Mouse (Mus musculus) lung, embryonic 16.5 days (tissue): ENCODE measurements around the gene Adgb. TPM values are rescaled to one million over a fixed set of nuclear protein-coding genes. Genes with fewer than 3 reads are reported as not detected.

ENCODE experiments used
- ATAC-seq: fragments of 200-750 bp; cut with Nextera tagmentation; 2 replicates; pipeline ENCODE4 v1.8.0; 2017; ENCODE audit warnings: low read depth, mild to moderate bottlenecking, moderate library complexity
- H3K27ac ChIP-seq: fragments of 300-500 bp; sonication (generic); 2 replicates; pipeline ENCODE4 v1.5.1; 2014; ENCODE audit warnings: mild to moderate bottlenecking, control low read depth, low read length
- H3K27me3 ChIP-seq: fragments of 300-500 bp; sonication (generic); 2 replicates; pipeline ENCODE4 v1.6.1; 2014; ENCODE audit warnings: low read depth, low read length, mixed read lengths; ENCODE audit not compliant: control insufficient read depth, insufficient read depth
- H3K36me3 ChIP-seq: fragments of 300-500 bp; sonication (generic); 2 replicates; pipeline ENCODE4 v1.6.1; 2014; ENCODE audit warnings: low read length; ENCODE audit not compliant: control insufficient read depth, insufficient read depth
- H3K4me1 ChIP-seq: fragments of 300-500 bp; sonication (generic); replicated peaks from 2 replicates; pipeline ENCODE4 v1.6.1; 2014; ENCODE audit warnings: low read length, mixed read lengths; ENCODE audit not compliant: control insufficient read depth, insufficient read depth
- H3K4me2 ChIP-seq: fragments of 300-500 bp; sonication (generic); 2 replicates; pipeline ENCODE4 v1.6.1; 2014; ENCODE audit warnings: low read depth, low read length, control low read depth
- H3K4me3 ChIP-seq: fragments of 300-500 bp; sonication (generic); 2 replicates; pipeline ENCODE4 v1.5.1; 2014; ENCODE audit warnings: mild to moderate bottlenecking, low read length, control low read depth
- H3K9ac ChIP-seq: fragments of 300-500 bp; sonication (generic); 2 replicates; pipeline ENCODE4 v1.6.1; 2014; ENCODE audit warnings: low read length, control low read depth
- H3K9me3 ChIP-seq: fragments of 300-500 bp; sonication (generic); 2 replicates; pipeline ENCODE4 v1.6.1; 2016; ENCODE audit warnings: low read length; ENCODE audit not compliant: control insufficient read depth
- WGBS: fragments of 180-500 bp; shearing (Covaris S2); extraction: QIAGEN DNeasy Blood & Tissue Kit; methylation state at CpG from one replicate; pipeline ENCODE4 v1.1.7; 2014; 5-methylcytosine and 5-hydroxymethylcytosine counted together
- polyA plus RNA-seq: library from polyadenylated mRNA; unstranded; fragments of >200 nt; fragmentation: Nextera tagmentation; extraction: Ambion mirVana; gene quantifications from 2 replicates; pipeline ENCODE4 v1.2.1, GENCODE M21; 2015

Adgb gene
- polyA plus RNA-seq, 1 experiment from 2014 or later: 1.1 TPM

DNA sequence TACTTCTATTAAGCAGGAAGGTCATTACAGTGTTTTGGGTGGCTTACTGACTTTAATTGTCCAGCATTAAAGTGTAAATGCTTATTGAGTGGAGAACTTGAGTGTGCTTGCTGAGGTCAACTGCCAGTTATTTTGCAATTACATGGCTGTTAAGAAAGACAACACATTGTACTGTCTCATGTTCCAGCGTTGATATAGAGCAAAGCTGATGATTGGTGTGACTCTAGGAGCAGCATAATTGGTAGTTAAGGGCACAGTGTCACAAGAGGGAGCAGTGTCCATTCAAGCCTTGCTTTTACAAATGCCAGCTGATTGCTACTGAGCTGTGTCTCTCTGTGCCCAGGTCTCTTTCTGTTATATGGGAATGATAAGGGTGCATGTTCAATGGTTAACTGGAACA is 97.5 kb downstream of the Adgb start:
- no peak overlapping the region for H3K4me3 ChIP-seq
- no peaks in the 10 kb centered on the region for H3K27me3 ChIP-seq
- 47% methylated on average over 1 of the region's 1 CpGs for WGBS
- no peaks in the 10 kb centered on the region for H3K36me3 ChIP-seq
- ATAC-seq: no peak
- H3K9ac ChIP-seq: no peak overlapping the region
- H3K4me1 ChIP-seq: no peaks in the 10 kb centered on the region
- H3K4me2 ChIP-seq: no peak overlapping the region
- H3K27ac ChIP-seq: no peak overlapping the region
- no peaks in the 10 kb centered on the region for H3K9me3 ChIP-seq

DNA sequence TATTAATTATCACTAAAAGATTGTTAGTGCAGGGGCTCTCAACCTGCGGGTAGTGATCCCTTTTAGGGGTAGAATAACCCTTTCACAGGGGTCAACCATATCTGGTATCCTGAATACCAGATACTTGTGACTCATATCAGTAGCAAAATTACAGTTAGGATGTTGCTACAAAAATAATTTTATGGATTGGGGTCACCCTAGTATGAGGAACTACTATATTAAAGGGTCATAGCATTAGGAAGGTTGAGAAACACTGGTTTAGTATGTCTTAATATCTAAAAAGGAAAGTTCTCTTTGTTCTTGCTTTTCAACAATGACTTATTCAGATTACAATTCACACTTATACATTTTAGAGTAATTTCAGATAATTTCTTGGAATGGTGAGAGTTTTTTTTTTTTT is 108.1 kb downstream of the Adgb start:
- ATAC-seq: no peak
- H3K27ac ChIP-seq: no peak overlapping the region
- no peaks in the 10 kb centered on the region for H3K4me1 ChIP-seq
- no peaks in the 10 kb centered on the region for H3K36me3 ChIP-seq
- no peak overlapping the region for H3K4me2 ChIP-seq
- no peak overlapping the region for H3K9ac ChIP-seq
- WGBS: 47% methylated on average over 1 of the region's 1 CpGs
- H3K9me3 ChIP-seq: no peaks in the 10 kb centered on the region
- no peaks in the 10 kb centered on the region for H3K27me3 ChIP-seq
- H3K4me3 ChIP-seq: no peak overlapping the region

DNA sequence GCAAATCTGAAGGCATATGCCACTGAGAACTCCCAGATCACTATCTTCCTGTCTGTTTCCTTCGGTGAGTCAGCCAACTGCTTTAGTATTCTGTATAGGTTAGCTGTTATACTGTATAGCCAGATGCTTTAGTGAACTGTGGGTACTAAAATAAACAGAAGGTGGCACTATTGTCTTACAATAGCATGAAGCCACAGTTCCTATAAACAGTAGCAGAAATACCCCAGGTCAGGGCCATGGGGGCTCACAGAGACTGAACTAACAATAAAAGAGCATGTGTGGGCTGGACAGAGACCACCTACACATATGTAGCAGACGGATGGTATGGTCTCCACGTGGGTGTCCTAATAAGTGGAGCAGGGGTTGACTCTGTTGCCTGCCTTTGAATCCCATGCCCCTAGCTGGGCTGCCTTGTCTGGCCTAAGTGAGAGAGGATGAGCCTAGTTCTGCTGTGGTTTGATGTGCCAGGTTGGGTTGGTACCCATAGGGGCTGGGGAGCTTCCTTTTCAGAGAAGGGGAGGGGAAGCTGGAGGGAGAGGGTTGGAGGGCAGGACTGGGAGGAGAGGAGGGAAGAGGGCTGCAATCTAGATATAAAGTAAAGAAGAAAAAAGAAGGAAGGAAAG is 116.4 kb downstream of the Adgb start:
- peak; percentile 59; the same call in 1 of the 2 replicates for ATAC-seq
- WGBS: 11% methylated on average over 3 of the region's 3 CpGs

DNA sequence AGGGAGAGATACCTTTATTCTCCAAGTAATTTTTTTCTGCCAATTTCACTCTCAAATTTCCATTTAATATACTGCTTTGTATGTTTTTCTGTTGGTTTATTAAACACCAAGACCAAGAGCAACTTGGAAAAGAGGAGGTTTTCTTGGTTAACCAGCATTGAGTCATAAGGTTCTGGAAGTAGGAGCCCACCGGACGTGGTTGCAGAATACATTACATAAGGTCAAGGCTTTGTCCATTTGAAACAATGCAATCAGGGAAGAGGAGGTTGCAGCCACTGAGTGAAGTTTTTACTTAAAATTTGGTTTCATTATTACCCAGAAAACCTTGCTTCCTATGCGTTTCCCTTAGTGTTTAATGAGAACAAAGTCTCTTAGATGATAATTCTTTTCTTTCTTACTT is 119.9 kb downstream of the Adgb start:
- H3K36me3 ChIP-seq: no peaks in the 10 kb centered on the region
- no peak overlapping the region for H3K4me3 ChIP-seq
- no peak for ATAC-seq
- H3K4me2 ChIP-seq: no peak overlapping the region
- no peaks in the 10 kb centered on the region for H3K27me3 ChIP-seq
- no peak overlapping the region for H3K9ac ChIP-seq
- no peak overlapping the region for H3K27ac ChIP-seq
- H3K4me1 ChIP-seq: no peaks in the 10 kb centered on the region
- H3K9me3 ChIP-seq: no peaks in the 10 kb centered on the region
- WGBS: 81% methylated on average over 3 of the region's 3 CpGs

More for the DNA sequence above, 116.4 kb downstream of the Adgb start:
- H3K9ac ChIP-seq: no peak overlapping the region
- H3K27me3 ChIP-seq: no peaks in the 10 kb centered on the region
- H3K9me3 ChIP-seq: no peaks in the 10 kb centered on the region
- no peak overlapping the region for H3K27ac ChIP-seq
- H3K36me3 ChIP-seq: no peaks in the 10 kb centered on the region
- no peak overlapping the region for H3K4me2 ChIP-seq
- no peaks in the 10 kb centered on the region for H3K4me1 ChIP-seq
- no peak overlapping the region for H3K4me3 ChIP-seq

DNA sequence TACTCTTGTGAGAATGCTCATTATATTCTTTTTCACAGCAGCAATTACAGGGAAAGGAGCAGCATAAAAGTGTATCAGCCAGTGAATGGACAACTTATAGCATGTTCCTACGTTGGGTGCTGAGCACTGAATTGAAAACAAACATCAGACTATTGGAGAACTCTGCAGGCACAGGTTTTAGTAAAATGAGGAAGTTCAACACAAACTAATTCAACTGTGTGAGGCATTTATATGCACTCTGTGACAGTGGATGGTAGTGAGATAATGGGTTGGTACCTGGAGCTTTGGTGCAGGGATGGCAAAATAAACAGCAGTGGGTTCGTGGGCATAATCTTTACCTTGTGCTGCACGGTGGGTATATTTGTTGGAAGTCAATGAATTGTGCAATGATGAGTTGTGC is 121.6 kb downstream of the Adgb start:
- Histone ChIP-seq H3K9me3 (no peaks in the 10 kb centered on the region), H3K9ac (no peak overlapping the region), H3K4me1 (no peaks in the 10 kb centered on the region), H3K27me3 (no peaks in the 10 kb centered on the region), H3K36me3 (no peaks in the 10 kb centered on the region), H3K27ac (no peak overlapping the region), H3K4me2 (no peak overlapping the region), H3K4me3 (no peak overlapping the region)
- ATAC-seq: no peak
- 75% methylated on average over 3 of the region's 3 CpGs for WGBS

DNA sequence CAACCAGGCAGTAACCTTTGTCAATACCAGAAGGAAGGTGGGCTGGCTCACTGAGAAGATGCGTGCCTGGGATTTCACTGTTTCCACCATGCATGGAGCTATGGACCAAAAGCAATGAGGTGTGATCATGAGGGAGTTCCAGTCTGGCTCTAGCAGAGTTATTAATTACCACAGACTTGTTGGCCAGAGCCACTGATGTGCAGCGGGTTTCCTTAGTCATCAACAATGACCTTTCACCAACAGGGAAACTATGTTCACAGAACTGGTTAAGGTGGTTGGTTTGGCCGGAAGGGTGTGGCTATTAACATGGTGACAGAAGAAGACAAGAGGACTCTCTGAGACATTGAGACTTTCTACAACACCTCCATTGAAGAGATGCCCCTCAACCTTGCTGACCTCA is 128.2 kb downstream of the Adgb start:
- no peaks in the 10 kb centered on the region for H3K36me3 ChIP-seq
- H3K4me3 ChIP-seq: no peak overlapping the region
- no peaks in the 10 kb centered on the region for H3K4me1 ChIP-seq
- 78% methylated on average over 3 of the region's 3 CpGs for WGBS
- H3K27ac ChIP-seq: no peak overlapping the region
- H3K9me3 ChIP-seq: no peaks in the 10 kb centered on the region
- no peak overlapping the region for H3K4me2 ChIP-seq
- no peaks in the 10 kb centered on the region for H3K27me3 ChIP-seq
- no peak overlapping the region for H3K9ac ChIP-seq
- ATAC-seq: no peak

DNA sequence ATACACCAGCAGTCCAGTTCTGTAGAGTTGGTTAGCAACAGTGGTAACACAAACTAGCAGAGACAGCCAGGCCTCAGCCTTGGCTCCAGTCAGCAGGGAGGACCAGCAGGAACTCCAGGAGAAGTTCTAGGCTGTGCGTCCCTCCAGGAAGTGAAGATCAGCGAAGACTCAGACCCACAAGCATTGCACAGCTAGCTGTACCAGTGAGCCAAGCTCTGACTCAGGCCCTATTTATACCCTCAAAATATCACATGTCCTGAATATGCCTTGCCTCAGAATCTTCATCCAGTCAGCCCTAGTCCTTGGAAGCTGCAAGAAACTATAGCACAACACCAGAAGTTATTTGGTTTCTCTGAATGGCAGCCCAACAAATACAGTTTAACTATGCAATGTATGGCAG is 146.6 kb downstream of the Adgb start:
- Histone ChIP-seq H3K9ac (no peak overlapping the region), H3K4me1 (no peaks in the 10 kb centered on the region; the same call in 1 of the 2 replicates), H3K9me3 (no peaks in the 10 kb centered on the region), H3K27ac (no peak overlapping the region), H3K27me3 (no peaks in the 10 kb centered on the region; the same call in 1 of the 2 replicates), H3K4me3 (no peak overlapping the region), H3K36me3 (no peaks in the 10 kb centered on the region), H3K4me2 (no peak overlapping the region)
- 78% methylated on average over 2 of the region's 2 CpGs for WGBS
- no peak for ATAC-seq

DNA sequence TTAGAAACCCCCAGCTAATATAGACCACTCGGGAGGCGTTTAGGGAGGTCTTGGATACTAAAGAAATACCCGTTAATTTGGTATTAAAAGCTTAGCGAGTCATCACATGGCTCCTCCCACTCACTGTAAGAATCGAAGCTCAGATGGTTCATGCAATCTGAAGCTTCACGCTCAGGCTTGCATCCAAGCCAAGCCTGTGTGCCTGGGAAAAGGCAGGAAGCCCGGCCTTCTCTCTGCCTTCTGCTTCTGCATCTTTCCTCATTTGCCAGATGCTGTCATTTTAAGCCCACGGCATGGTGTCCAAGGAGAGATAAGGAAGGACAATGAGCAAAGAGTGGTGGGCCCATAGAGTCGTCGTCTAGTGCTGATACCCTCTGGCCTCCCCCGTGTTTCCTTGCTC is 149.2 kb downstream of the Adgb start:
- H3K4me1 ChIP-seq: no peaks in the 10 kb centered on the region; the same call in 1 of the 2 replicates
- H3K27me3 ChIP-seq: no peaks in the 10 kb centered on the region; the same call in 1 of the 2 replicates
- no peaks in the 10 kb centered on the region for H3K9me3 ChIP-seq
- no peak overlapping the region for H3K9ac ChIP-seq
- H3K4me3 ChIP-seq: no peak overlapping the region
- 61% methylated on average over 11 of the region's 11 CpGs for WGBS
- ATAC-seq: no peak
- H3K4me2 ChIP-seq: no peak overlapping the region
- no peak overlapping the region for H3K27ac ChIP-seq
- no peaks in the 10 kb centered on the region for H3K36me3 ChIP-seq

DNA sequence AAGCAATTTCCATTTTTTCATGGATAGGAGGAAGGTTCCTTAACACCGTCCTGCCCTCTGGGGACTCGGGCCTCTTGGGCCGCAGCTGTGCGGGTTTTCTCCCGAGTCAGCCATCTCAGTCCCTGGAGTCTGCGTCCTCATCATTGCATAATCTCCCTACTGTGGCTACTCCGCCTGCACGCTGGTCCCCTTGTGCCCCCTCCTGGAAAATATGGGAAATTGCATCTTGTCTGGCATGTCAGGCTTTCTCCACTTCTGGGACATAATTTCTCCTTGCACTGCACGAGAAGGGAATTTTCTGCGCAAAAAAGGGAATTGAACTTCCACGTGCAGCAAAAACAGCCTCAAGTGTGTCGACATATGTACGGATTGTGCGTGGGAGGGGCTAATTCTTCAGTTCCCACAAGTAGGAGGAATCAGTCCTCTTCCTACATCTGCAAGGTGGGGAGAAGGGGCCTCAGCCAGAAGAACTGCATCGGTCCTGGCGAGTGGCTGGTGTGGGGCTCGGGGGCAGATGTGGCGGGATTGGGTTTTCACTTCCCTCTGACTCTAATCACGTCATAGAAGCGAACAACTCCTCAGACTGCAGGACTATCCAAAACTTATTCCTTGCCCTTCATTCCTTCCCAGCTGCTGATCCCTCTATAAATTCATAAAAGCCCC is 150.9 kb downstream of the Adgb start:
- Histone ChIP-seq H3K4me1 (no peaks in the 10 kb centered on the region; the same call in 1 of the 2 replicates), H3K27me3 (no peaks in the 10 kb centered on the region; the same call in 1 of the 2 replicates), H3K9ac (no peak overlapping the region), H3K36me3 (no peaks in the 10 kb centered on the region), H3K4me2 (peak overlapping the region; percentile 18), H3K9me3 (no peaks in the 10 kb centered on the region), H3K27ac (no peak overlapping the region), H3K4me3 (peak overlapping the region; percentile 10; the same call in 1 of the 2 replicates)
- WGBS: 7% methylated on average over 20 of the region's 20 CpGs
- ATAC-seq: peak; percentile 97
